Mouse (Mus musculus) embryonic fibroblast, embryonic 13.5 days (primary cell): Measurements from ENCODE around the gene Rab31. TPM values are rescaled to one million over a fixed set of nuclear protein-coding genes. Genes with fewer than 3 reads are reported as not detected.

Source experiments
- H3K27ac ChIP-seq: 2 replicates; pipeline ENCODE4 v1.5.1; 2012; ENCODE audit warnings: low read length, control low read depth, inconsistent platforms; ENCODE audit not compliant: insufficient read depth
- H3K4me1 ChIP-seq: 2 replicates; pipeline ENCODE4 v1.6.1; 2011; ENCODE audit warnings: low read length; ENCODE audit not compliant: control insufficient read depth, insufficient read depth
- H3K4me3 ChIP-seq: 2 replicates; pipeline ENCODE4 v1.5.1; 2011; ENCODE audit warnings: mild to moderate bottlenecking, control low read depth, low read length; ENCODE audit not compliant: insufficient read depth
- CTCF ChIP-seq: IDR thresholded peaks from 2 replicates; pipeline ENCODE4 v1.5.1; 2011; ENCODE audit warnings: mild to moderate bottlenecking, control low read depth, low read length, moderate library complexity, borderline replicate concordance; ENCODE audit not compliant: insufficient read depth
- POLR2A ChIP-seq: IDR thresholded peaks from 2 replicates; pipeline ENCODE4 v1.6.1; 2011; ENCODE audit warnings: low read depth, mild to moderate bottlenecking, control low read depth, low read length, moderate library complexity
- polyA plus RNA-seq: library from polyadenylated mRNA; stranded (reverse); fragments of >200 nt; gene quantifications from 2 replicates; pipeline ENCODE4 v1.2.4, GENCODE M21; 2011; ENCODE audit warnings: low read depth; ENCODE audit not compliant: missing spikeins, insufficient read length

The Rab31 gene
- polyA plus RNA-seq, 1 experiment, result 57.7 TPM

- TF ChIP-seq CTCF (no peak), POLR2A (no peak)
- Histone ChIP-seq H3K27ac (0 out of 2 replicates have a peak overlapping the region, but pooled peaks have one; percentile 20), H3K4me3 (no peak overlapping the region), H3K4me1 (peaks cover 3% of the 10 kb centered on the region; the same call in 1 of the 2 replicates)
Measured at GRCm38 (mm10) chr17:65726755-65727154, 45.8 kb downstream of the Rab31 start.

- Histone ChIP-seq H3K4me1 (peaks cover 3% of the 10 kb centered on the region; the same call in 1 of the 2 replicates), H3K4me3 (no peak overlapping the region), H3K27ac (no peak overlapping the region)
- TF ChIP-seq CTCF (peak; percentile 16; the same call in 1 of the 2 replicates), POLR2A (no peak)
Measured at GRCm38 (mm10) chr17:65726274-65726673, 46.3 kb downstream of the Rab31 start.

DNA sequence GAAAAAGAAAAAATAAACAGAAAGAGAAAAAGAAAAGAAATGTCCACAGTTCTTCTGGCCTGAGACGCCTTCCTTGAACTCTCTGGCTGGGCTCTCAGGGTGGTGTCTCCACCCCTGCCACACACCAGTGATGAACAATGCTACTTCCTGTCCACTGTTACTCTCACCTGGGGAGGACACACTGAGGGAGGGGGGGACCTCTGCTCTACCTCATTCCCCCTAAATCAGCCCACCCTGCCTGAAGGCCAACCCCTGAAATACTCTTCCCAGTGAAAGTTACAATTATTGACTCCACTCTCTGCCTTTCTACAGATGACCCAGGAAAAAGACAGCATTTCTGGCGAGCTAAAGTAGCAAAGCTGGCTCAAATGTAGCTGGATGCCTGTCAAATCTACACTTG is 46.7 kb downstream of the Rab31 start:
- H3K27ac ChIP-seq, result no peak overlapping the region
- TF ChIP-seq CTCF (no peak), POLR2A (no peak)
- peaks cover 3% of the 10 kb centered on the region; the same call in 1 of the 2 replicates for H3K4me1 ChIP-seq
- H3K4me3 ChIP-seq, result no peak overlapping the region

- TF ChIP-seq CTCF (no peak), POLR2A (no peak)
- Histone ChIP-seq H3K4me3 (no peak overlapping the region), H3K4me1 (peaks cover 3% of the 10 kb centered on the region; the same call in 1 of the 2 replicates), H3K27ac (no peak overlapping the region)
Measured at GRCm38 (mm10) chr17:65725381-65725780, 47.2 kb downstream of the Rab31 start.

GRCm38 (mm10) chr17:65724254-65724653 is 48.3 kb downstream of the Rab31 start:
- no peak for TF ChIP-seq POLR2A
- Histone ChIP-seq H3K4me3 (no peak overlapping the region), H3K4me1 (peaks cover 3% of the 10 kb centered on the region; the same call in 1 of the 2 replicates), H3K27ac (no peak overlapping the region)

DNA sequence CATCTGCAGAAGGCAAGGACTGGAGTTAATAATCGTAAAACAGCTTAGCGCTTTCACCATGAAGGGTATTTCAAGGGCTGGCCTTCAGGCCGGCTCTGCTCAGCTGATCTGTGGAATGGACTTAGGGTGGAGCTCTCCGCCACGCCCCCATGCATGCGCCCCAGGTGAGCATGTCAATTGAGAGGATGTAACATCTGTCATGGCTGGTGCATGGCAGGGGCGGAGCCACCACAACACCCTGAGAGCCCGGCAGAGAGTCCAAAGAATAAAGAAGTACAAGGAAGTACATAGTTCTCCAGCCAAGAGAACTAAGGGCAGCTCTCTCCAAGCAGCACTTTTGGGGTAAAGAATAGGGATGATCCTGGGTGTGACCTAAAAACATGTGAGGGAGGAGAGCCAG is 48.9 kb downstream of the Rab31 start:
- Histone ChIP-seq H3K4me1 (peaks cover 3% of the 10 kb centered on the region; the same call in 1 of the 2 replicates), H3K4me3 (no peak overlapping the region), H3K27ac (no peak overlapping the region)
- TF ChIP-seq CTCF (no peak), POLR2A (no peak)

GRCm38 (mm10) chr17:65721330-65721729 is 51.2 kb downstream of the Rab31 start:
- H3K4me3 ChIP-seq, result no peak overlapping the region
- H3K27ac ChIP-seq, result no peak overlapping the region
- no peaks in the 10 kb centered on the region for H3K4me1 ChIP-seq
- TF ChIP-seq POLR2A (no peak), CTCF (no peak)

GRCm38 (mm10) chr17:65719826-65720225 is 52.7 kb downstream of the Rab31 start:
- no peaks in the 10 kb centered on the region for H3K4me1 ChIP-seq
- TF ChIP-seq POLR2A (no peak), CTCF (no peak)
- no peak overlapping the region for H3K4me3 ChIP-seq
- no peak overlapping the region for H3K27ac ChIP-seq

DNA sequence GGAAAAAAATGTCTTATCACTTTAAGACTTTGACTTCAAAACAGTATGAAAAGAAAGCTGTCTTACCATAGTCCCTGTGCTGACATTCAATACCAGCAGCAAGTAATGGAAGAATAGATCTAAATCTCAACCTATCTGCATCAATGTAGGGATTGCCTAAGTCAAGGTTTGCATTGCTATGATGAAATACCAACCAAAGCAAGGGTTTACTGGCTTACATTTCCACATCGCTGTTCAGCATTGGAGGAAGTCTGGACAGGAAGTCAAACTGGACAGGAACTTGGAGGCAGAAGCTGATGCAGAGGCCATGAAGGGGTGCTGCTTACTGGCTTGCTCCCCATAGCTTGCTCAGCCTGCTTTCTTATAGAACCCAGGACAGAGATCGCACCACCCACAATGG is 54.0 kb downstream of the Rab31 start:
- Histone ChIP-seq H3K27ac (no peak overlapping the region), H3K4me3 (no peak overlapping the region), H3K4me1 (no peaks in the 10 kb centered on the region)
- TF ChIP-seq CTCF (no peak), POLR2A (no peak)

GRCm38 (mm10) chr17:65717658-65718199 is 54.8 kb downstream of the Rab31 start:
- H3K27ac ChIP-seq, result no peak overlapping the region
- no peak for TF ChIP-seq CTCF
- TF ChIP-seq POLR2A, result no peak
- no peaks in the 10 kb centered on the region for H3K4me1 ChIP-seq
- H3K4me3 ChIP-seq, result no peak overlapping the region

DNA sequence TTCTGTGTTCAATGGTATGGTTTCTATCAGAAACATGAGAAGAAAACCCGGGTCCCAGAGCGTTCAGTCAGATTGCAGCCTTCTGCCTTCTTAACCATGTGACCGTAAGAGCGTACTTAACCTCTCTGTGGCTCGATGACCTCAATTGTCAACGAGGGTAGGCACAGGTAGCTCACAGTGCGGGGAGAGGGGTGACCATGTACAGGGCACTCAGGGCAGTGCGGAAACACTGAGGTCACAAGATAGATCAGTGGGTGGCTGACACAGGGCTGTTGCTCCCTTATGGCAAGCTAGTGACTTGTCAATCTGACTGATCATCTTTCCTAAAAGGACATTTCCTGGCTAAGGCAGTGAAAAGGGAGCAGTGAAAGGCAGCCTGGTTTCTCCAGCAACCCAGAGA is 58.5 kb downstream of the Rab31 start:
- no peak overlapping the region for H3K4me3 ChIP-seq
- H3K4me1 ChIP-seq, result no peaks in the 10 kb centered on the region
- TF ChIP-seq POLR2A (no peak), CTCF (no peak)
- no peak overlapping the region for H3K27ac ChIP-seq
